Mouse (Mus musculus): ENCODE data around the gene Ccdc81.

Gene Ccdc81

GRCm38 (mm10) chr7:89867221-89867620 lies 36.2 kb downstream of the Ccdc81 start:
- no peak for DNase-seq (ENCODE audit: low spot score in 2 of 2)

GRCm38 (mm10) chr7:89864769-89865168 lies 38.7 kb downstream of the Ccdc81 start:
- no peak for DNase-seq (ENCODE audit: low spot score in 2 of 2)

- no peak for DNase-seq (ENCODE audit: low spot score in 2 of 2)
Measured at GRCm38 (mm10) chr7:89856440-89857217, 46.8 kb downstream of the Ccdc81 start.

DNA sequence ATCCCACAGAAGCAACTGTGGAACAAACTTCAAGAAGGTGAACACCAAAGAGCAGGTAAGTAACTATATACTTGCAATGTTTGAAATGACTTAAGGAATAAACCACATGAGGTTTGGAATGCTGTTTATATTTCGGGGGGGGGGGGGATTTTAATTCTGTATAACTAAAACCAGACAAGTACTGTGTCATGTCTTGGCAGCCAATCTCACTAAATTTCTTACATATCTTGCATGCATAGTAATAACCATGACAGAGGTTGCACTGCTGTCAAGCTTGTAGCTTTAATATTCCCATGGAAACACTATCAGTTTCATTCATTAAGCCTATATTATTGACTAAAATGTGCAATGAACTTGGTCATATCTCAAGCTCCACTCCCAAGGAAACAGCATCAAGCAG lies 48.2 kb downstream of the Ccdc81 start:
- DNase-seq (ENCODE audit: low spot score in 2 of 2): no peak

GRCm38 (mm10) chr7:89853131-89853530 lies 50.3 kb downstream of the Ccdc81 start:
- no peak for DNase-seq (ENCODE audit: low spot score in 2 of 2)

DNA sequence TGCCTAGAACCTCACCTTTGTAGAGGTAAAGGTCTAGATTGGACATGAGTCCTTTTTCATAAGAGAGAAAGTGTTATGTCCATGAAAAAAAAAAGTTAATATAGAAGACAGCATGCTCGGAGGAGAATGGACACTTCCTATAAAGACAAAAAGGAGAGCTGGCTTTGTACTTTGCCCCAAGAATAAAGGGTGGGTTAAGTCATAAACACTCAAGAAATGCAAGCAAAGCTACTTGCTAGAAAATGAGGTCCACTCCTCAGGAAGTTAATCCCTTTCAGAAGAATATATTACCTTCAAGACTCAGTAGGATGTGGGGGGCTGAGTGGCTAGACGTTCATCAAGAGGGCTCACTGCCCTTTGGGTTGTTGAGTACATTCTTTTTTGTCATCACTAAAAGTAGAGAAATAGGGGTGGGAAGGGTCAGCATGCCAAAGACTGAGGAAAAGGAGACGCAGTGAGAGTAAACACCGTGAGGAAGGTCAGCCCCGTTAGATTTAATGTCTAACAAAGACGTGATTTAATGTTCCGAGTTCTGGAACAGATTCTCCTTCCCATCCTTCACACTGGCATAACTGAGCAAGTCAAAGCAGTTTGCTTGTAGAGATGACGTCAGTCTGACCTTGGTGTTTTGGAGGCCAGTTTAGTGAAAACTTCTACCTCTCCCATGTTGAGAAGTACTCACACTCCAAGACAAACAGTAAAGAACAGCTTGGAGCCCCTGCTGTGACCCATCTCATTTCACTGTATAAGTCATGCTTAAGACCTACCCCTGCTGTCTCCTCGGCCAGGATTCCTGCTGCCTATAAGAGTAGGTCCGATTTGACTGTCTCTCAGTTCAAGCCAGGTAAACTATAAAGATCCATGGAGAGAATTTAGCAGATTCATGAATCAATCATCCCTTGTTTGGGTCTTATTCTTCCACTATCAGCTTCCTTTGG lies 51.0 kb downstream of the Ccdc81 start:
- no peak for DNase-seq (ENCODE audit: low spot score in 2 of 2)

DNA sequence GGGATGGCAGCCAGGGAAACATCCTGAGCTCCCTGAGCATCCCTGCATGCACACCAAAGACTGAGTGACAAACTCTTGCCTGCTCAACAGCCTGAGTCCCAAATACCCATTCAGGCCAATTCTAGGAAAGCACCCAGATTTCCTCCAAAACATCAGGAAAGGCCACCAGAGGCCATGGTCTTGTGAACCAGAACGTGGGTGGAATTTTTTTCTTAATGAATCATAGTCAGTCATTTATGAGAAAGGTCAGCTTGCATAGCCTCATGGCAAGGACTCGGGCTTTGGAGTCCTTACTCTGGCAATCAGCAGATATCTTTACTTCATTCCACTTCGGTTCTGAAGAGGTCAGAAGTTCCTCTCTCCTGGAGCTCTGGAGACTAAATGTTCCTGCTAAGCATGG lies 52.9 kb downstream of the Ccdc81 start:
- no peak for DNase-seq (ENCODE audit: low spot score in 2 of 2)

DNA sequence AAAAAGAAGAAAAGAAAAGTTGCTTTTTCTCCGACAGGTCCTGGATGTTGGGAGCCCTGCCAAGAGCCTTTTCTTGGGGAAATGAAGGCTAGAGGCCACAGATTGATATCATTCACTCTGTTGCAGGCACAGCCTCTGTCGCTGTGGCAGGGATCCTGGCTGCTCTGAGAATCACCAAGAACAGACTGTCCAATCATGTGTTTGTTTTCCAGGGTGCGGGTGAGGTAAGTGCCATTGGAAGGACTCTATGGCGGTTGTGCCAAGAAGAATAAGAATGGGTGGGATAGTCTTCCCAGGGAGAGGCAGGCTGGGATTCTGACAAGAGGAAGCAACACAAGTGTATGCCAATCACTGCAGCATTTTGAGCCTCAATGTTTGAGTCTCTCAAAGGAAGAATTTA lies 57.8 kb downstream of the Ccdc81 start:
- no peak for DNase-seq (ENCODE audit: low spot score in 2 of 2)

DNA sequence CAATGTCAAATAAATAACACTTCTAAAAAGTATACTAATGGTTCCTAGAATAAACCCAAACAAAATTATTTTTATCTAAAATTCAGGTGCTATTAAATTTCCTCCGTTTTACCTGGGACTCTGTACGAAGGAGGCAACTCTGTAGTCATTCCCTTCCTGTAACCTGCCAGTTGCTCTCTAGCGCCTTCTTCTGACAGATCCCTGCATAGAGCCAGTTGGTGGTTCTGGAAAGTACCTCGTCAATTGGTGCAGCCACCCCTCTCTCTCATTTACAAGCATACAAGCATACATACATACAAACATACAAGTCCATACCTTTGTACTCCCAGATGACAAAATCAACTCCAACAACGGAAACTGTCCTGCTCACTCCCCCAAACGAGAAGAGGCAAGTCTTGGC lies 59.9 kb downstream of the Ccdc81 start:
- peak in 1 of 2 experiments; percentile 20 for DNase-seq (ENCODE audit: low spot score in 2 of 2)

- DNase-seq (ENCODE audit: low spot score in 2 of 2): no peak
Measured at GRCm38 (mm10) chr7:89843121-89843520, 60.3 kb downstream of the Ccdc81 start.

- DNase-seq (ENCODE audit: low spot score in 2 of 2): no peak
Measured at GRCm38 (mm10) chr7:89842404-89842715, 61.1 kb downstream of the Ccdc81 start.

DNA sequence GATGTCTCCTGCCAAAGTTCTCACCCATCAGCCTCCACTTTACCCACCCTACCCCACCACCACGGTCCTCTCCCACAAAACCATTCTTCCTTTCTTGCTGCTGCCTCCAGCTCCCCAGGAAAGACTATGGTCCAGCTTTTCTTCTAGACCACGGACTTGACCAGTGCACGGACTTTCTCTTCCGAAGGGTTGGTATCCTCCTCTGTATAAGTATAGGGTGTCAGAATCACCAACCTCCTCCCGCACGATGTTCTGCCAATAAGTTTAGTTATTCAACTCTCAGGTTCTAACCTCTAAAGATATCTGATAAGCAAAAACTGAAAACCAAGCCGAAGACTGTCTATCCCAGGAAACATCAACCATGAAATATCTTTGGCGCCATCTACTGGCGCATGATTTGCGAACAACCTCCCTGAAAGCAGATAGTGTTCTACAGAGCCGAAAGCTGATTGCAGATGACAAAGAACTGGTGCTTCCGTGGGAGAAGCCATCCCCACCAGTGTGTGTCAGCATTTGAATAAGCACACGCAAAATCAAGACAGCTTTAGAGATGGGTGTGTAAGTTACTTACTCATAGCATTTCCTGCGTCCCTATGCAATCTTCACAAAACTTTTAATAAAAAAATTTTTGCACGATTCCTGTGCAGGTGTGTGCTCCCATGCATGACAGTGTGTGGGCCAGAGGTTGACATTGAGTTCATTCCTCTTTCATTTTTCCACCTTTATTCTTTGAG lies 61.6 kb downstream of the Ccdc81 start:
- peak; percentile 80 to 83 for DNase-seq (ENCODE audit: low spot score in 2 of 2)

DNA sequence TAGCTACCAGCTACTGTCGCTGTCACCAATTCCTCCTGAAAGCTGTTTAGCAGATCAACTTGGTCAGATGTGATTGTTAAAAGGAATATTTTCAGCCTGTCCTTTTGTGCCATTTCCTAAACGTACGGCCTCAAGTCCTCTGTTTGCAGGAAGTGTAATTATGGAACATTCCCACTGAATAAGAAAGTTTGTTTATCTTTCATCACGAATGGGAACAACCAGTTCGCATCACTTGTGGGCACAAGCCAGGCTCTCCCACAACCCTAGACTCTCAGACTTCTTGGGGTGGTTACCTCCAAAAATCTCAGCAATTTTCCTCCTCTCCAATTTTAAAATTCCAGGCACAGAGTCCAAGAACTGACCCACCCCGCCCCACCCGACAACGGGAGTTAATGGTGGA lies 63.7 kb downstream of the Ccdc81 start:
- DNase-seq (ENCODE audit: low spot score in 2 of 2): peak in 1 of 2 experiments; percentile 20

DNA sequence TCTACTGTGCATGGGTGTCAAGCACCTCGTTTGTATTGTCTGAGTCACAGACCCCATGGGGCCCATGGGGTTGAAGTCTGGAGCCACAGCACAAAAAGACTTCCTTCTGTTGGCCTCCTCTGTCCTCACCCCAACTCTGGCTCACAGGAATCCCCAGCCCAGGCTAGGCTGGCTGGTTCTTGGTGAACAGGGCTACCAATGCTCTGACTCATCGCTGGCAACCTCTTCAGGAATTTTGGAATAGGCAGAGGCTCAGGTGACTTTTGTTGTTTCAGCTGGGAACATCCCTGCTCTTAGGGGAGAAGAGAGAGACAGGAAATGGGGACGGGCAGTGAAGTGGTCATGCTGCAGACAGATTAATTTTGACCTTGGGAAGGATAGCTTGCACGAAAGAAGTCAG lies 65.6 kb downstream of the Ccdc81 start:
- DNase-seq (ENCODE audit: low spot score in 2 of 2): no peak

DNA sequence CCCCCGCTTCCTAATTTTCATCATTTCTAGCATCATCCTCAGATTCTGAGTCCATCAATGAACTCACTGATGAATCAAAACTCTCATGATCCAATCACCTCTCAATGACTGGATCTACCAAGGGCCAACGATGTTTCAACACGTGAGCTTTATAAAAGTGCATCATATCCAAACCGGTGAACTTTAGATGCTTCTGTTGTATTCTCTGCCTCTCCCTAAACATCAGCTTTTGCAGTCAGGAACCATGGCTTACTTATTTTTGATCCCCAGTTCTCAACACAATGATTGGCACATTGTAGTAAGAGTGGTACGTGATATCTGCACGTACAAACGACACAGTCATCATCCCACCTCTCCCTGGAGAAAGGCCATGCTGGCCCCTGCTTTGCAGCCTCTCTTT lies 66.8 kb downstream of the Ccdc81 start:
- no peak for DNase-seq (ENCODE audit: low spot score in 2 of 2)

GRCm38 (mm10) chr7:89835566-89835965 lies 67.9 kb downstream of the Ccdc81 start:
- DNase-seq (ENCODE audit: low spot score in 2 of 2): no peak

DNA sequence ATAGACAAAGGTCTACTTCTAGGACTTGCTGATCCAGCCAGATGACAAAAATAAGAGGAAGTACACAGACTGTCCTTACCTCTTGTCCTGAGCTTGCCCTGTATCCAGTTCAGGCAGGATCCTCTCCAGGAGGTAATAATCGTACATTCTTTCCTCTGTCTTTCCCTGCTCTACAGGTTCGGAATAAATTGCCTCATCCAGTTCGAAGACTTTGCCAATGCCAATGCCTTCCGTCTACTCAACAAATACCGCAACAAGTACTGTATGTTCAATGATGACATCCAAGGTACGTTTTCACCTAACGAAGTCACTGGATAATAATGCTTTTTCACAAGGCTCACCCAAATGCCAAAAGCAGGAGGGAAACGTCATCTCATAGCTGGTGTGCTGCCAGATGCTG lies 69.9 kb downstream of the Ccdc81 start:
- no peak for DNase-seq (ENCODE audit: low spot score in 2 of 2)

DNA sequence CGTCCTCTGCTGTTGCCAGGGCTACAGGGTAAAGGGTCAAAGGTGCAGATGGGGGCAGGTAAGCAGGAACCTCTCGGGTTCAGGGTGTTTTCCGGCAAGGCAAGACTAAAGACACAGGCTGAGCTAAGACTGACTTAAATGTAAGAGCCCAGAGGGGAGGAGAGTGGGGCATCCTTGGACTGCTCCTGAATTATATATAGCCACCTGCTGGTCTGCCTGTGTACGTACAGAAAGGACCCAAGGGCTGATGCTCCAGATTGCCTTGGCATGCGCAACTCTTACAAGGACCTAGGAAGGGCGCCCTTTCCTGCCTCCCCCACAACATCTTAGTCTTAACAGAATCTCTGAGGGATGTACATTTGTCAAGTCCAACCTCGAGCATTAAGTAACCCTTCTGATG lies 74.2 kb downstream of the Ccdc81 start:
- DNase-seq (ENCODE audit: low spot score in 2 of 2): no peak

GRCm38 (mm10) chr7:89828436-89829065 lies 74.9 kb downstream of the Ccdc81 start:
- DNase-seq (ENCODE audit: low spot score in 2 of 2): no peak
